Mouse (Mus musculus): ENCODE measurements at regions not wholly inside any gene's neighbourhood (a gene's known extent, or its start where the extent isn't known, plus 50 kb on each side); places are given as distances from the start of the nearest gene placed in this dataset.

- Histone ChIP-seq H3K4me2 (no peak overlapping the region), H3K27ac (no peak overlapping the region), H3K27me3 (no peaks in the 10 kb centered on the region), H3K4me3 (replicated peaks) (no peak overlapping the region), H3K9me3 (replicated peaks) (no peaks in the 10 kb centered on the region), H3K36me3 (no peaks in the 10 kb centered on the region), H3K9ac (no peak overlapping the region), H3K4me1 (no peaks in the 10 kb centered on the region)
- ATAC-seq (replicated peaks; ENCODE audit: low FRiP score) = no peak
These were observed 1088.8 kb upstream of the Tenm4 start for GRCm38 (mm10) chr7:95082248-95082647.

GRCm38 (mm10) chr7:95084328-95084727 is 1086.7 kb upstream of the Tenm4 start:
- 45% methylated on average over 2 of the region's 2 CpGs for WGBS
- no peaks in the 10 kb centered on the region for H3K4me1 ChIP-seq
- H3K36me3 ChIP-seq = no peaks in the 10 kb centered on the region
- no peaks in the 10 kb centered on the region for H3K9me3 ChIP-seq (replicated peaks)
- no peak overlapping the region for H3K27ac ChIP-seq
- H3K4me3 ChIP-seq (replicated peaks) = no peak overlapping the region
- no peak for ATAC-seq (replicated peaks; ENCODE audit: low FRiP score)
- H3K27me3 ChIP-seq = no peaks in the 10 kb centered on the region
- H3K9ac ChIP-seq = no peak overlapping the region
- no peak overlapping the region for H3K4me2 ChIP-seq

- H3K27me3 ChIP-seq = no peaks in the 10 kb centered on the region
- H3K27ac ChIP-seq = no peak overlapping the region
- H3K9me3 ChIP-seq (replicated peaks) = no peaks in the 10 kb centered on the region
- no peaks in the 10 kb centered on the region for H3K36me3 ChIP-seq
- H3K4me1 ChIP-seq = no peaks in the 10 kb centered on the region
- no peak overlapping the region for H3K9ac ChIP-seq
- no peak overlapping the region for H3K4me3 ChIP-seq (replicated peaks)
- no peak overlapping the region for H3K4me2 ChIP-seq
- no peak for ATAC-seq (replicated peaks; ENCODE audit: low FRiP score)
These were observed 1079.7 kb upstream of the Tenm4 start for GRCm38 (mm10) chr7:95091360-95091759.

- Histone ChIP-seq H3K9me3 (replicated peaks) (no peaks in the 10 kb centered on the region), H3K9ac (no peak overlapping the region), H3K36me3 (no peaks in the 10 kb centered on the region), H3K4me3 (replicated peaks) (no peak overlapping the region), H3K4me2 (no peak overlapping the region), H3K4me1 (no peaks in the 10 kb centered on the region), H3K27ac (no peak overlapping the region), H3K27me3 (no peaks in the 10 kb centered on the region)
- 46% methylated on average over 4 of the region's 4 CpGs for WGBS
- no peak for ATAC-seq (replicated peaks; ENCODE audit: low FRiP score)
These were observed 1042.0 kb upstream of the Tenm4 start for GRCm38 (mm10) chr7:95129020-95129419.

GRCm38 (mm10) chr7:95133038-95133437 is 1038.0 kb upstream of the Tenm4 start:
- Histone ChIP-seq H3K4me3 (replicated peaks) (no peak overlapping the region), H3K4me1 (no peaks in the 10 kb centered on the region), H3K9ac (no peak overlapping the region), H3K36me3 (no peaks in the 10 kb centered on the region), H3K4me2 (no peak overlapping the region), H3K27ac (no peak overlapping the region), H3K9me3 (replicated peaks) (no peaks in the 10 kb centered on the region), H3K27me3 (no peaks in the 10 kb centered on the region)
- 48% methylated on average over 1 of the region's 1 CpGs for WGBS
- 0 out of 2 replicates have a peak, but pooled peaks have one; percentile 29 for ATAC-seq (replicated peaks; ENCODE audit: low FRiP score)

- H3K4me3 ChIP-seq (replicated peaks) = no peak overlapping the region
- H3K4me2 ChIP-seq = no peak overlapping the region
- WGBS = 18% methylated on average over 5 of the region's 5 CpGs
- H3K36me3 ChIP-seq = no peaks in the 10 kb centered on the region
- no peak for ATAC-seq (replicated peaks; ENCODE audit: low FRiP score)
- H3K9me3 ChIP-seq (replicated peaks) = no peaks in the 10 kb centered on the region
- no peaks in the 10 kb centered on the region for H3K4me1 ChIP-seq
- H3K27me3 ChIP-seq = no peaks in the 10 kb centered on the region
- H3K9ac ChIP-seq = no peak overlapping the region
- no peak overlapping the region for H3K27ac ChIP-seq
These were observed 1036.9 kb upstream of the Tenm4 start for GRCm38 (mm10) chr7:95134062-95134625.

GRCm38 (mm10) chr7:95141778-95142177 is 1029.3 kb upstream of the Tenm4 start:
- Histone ChIP-seq H3K4me1 (no peaks in the 10 kb centered on the region), H3K36me3 (no peaks in the 10 kb centered on the region), H3K9me3 (replicated peaks) (no peaks in the 10 kb centered on the region), H3K27me3 (no peaks in the 10 kb centered on the region), H3K4me3 (replicated peaks) (no peak overlapping the region), H3K27ac (peak overlapping the region; percentile 58), H3K4me2 (no peak overlapping the region), H3K9ac (no peak overlapping the region)
- ATAC-seq (replicated peaks; ENCODE audit: low FRiP score) = 0 out of 2 replicates have a peak, but pooled peaks have one; percentile 49
- 47% methylated on average over 1 of the region's 1 CpGs for WGBS

GRCm38 (mm10) chr7:95143037-95143436 is 1028.0 kb upstream of the Tenm4 start:
- Histone ChIP-seq H3K27ac (0 out of 2 replicates have a peak overlapping the region, but pooled peaks have one; percentile 4), H3K4me3 (replicated peaks) (no peak overlapping the region), H3K9me3 (replicated peaks) (no peaks in the 10 kb centered on the region), H3K4me2 (no peak overlapping the region), H3K36me3 (no peaks in the 10 kb centered on the region), H3K4me1 (no peaks in the 10 kb centered on the region), H3K27me3 (no peaks in the 10 kb centered on the region), H3K9ac (no peak overlapping the region)
- 31% methylated on average over 2 of the region's 2 CpGs for WGBS
- no peak for ATAC-seq (replicated peaks; ENCODE audit: low FRiP score)

Measured in kidney, embryonic 15.5 days (tissue).